Mouse (Mus musculus) liver, embryonic 14.5 days (tissue): Measurements from ENCODE around the gene Eif3c. TPM values are rescaled to one million over a fixed set of nuclear protein-coding genes. Genes with fewer than 3 reads are reported as not detected.

Experiments
- ATAC-seq: fragments of 200-750 bp; cut with Nextera tagmentation; 2 replicates; pipeline ENCODE4 v1.8.0; 2017; ENCODE audit warnings: moderate number of reproducible peaks, mild to moderate bottlenecking, moderate library complexity; ENCODE audit not compliant: insufficient read depth
- DNase-seq, 3 experiments: peaks; one replicate each; pipeline ENCODE4 v3.0.0-alpha.2; 2012 to 2013; ENCODE audit warnings: low read depth in 3 of 3, low spot score in 3 of 3
- H3K27ac ChIP-seq: fragments of 300-500 bp; sonication (generic); 2 replicates; pipeline ENCODE4 v1.5.1; 2014; ENCODE audit warnings: moderate library complexity, mild to moderate bottlenecking, control low read depth, inconsistent platforms
- H3K27me3 ChIP-seq: fragments of 300-500 bp; sonication (generic); 2 replicates; pipeline ENCODE4 v1.6.1; 2014; ENCODE audit warnings: mild to moderate bottlenecking, low read length, moderate library complexity; ENCODE audit not compliant: control insufficient read depth, insufficient read depth
- H3K36me3 ChIP-seq: fragments of 300-500 bp; sonication (generic); replicated peaks from 2 replicates; pipeline ENCODE4 v1.6.1; 2014; ENCODE audit warnings: low read depth; ENCODE audit not compliant: control insufficient read depth, insufficient read depth
- H3K4me1 ChIP-seq, 2 experiments: fragments of 200-500 bp in 1 of 2; fragments of 300-500 bp in 1 of 2; sonication (generic) in 1 of 2; replicated peaks; 2 replicates each; pipeline ENCODE4 v1.6.1; 2012 to 2014; ENCODE audit warnings: antibody characterized with exemption in 1 of 2, inconsistent platforms in 1 of 2, low read length in 1 of 2; ENCODE audit not compliant: control insufficient read depth in 2 of 2, insufficient read depth in 2 of 2
- H3K4me2 ChIP-seq: fragments of 300-500 bp; sonication (generic); 2 replicates; pipeline ENCODE4 v1.6.1; 2014; ENCODE audit warnings: low read depth, mild to moderate bottlenecking, control low read depth, moderate library complexity
- H3K4me3 ChIP-seq, 2 experiments: fragments of 200-500 bp in 1 of 2; fragments of 300-500 bp in 1 of 2; sonication (generic) in 1 of 2; 2 replicates each; pipeline ENCODE4 v1.5.1; 2012 to 2014; ENCODE audit warnings: low read depth in 2 of 2, low read length in 2 of 2, mild to moderate bottlenecking in 2 of 2, control low read depth in 1 of 2, inconsistent platforms in 1 of 2, moderate library complexity in 1 of 2; ENCODE audit not compliant: insufficient read depth in 1 of 2
- H3K9ac ChIP-seq: fragments of 300-500 bp; sonication (generic); replicated peaks from 2 replicates; pipeline ENCODE4 v1.6.1; 2014; ENCODE audit warnings: mild to moderate bottlenecking, control low read depth, moderate library complexity
- H3K9me3 ChIP-seq: fragments of 300-500 bp; sonication (generic); 2 replicates; pipeline ENCODE4 v1.6.1; 2016; ENCODE audit warnings: low read length, mixed read lengths; ENCODE audit not compliant: control insufficient read depth
- CTCF ChIP-seq: IDR thresholded peaks from 2 replicates; pipeline ENCODE4 v1.5.1; 2016; ENCODE audit warnings: antibody characterized with exemption, low read depth, control low read depth
- EP300 ChIP-seq: IDR thresholded peaks from 2 replicates; pipeline ENCODE4 v1.6.1; 2016; ENCODE audit warnings: antibody characterized with exemption, low read depth
- WGBS: fragments of 180-500 bp; shearing (Covaris S2); extraction: QIAGEN DNeasy Blood & Tissue Kit; methylation state at CpG from one replicate; pipeline ENCODE4 v1.1.7; 2014; ENCODE audit not compliant: insufficient replicate concordance; 5-methylcytosine and 5-hydroxymethylcytosine counted together
- polyA plus RNA-seq, 2 experiments: library from polyadenylated mRNA; depleted of rRNA in 1 of 2; stranded (reverse) in 1 of 2; unstranded in 1 of 2; fragments of >200 nt; fragmentation: Nextera tagmentation in 1 of 2; extraction: Ambion mirVana in 1 of 2; gene quantifications; 2 replicates each; pipeline versions ENCODE4 v1.2.1 to v1.2.3; 2012 to 2014

Gene Eif3c
- polyA plus RNA-seq, 2 experiments, result 58.0 to 94.4 TPM

DNA sequence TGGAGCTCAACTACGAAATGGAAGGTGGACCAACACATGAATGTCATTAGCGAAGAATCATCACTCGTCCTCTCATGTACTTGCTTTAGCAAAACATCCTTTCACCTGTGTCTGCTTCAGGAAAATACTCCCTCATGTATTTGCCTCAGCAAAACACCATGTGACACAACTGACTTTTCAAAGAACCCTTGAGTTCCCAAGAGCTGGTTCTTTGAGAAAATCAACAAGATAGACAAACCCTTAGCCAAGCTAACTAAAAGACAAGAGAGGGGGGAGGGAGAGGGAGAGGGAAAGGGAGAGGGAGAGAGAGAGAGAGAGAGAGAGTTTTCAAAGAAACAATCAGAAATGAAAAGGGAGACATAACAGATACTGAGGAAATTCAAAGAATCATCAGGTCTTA, 42.9 kb downstream of the Eif3c start:
- no peaks in the 10 kb centered on the region for H3K4me1 ChIP-seq
- no peaks in the 10 kb centered on the region for H3K9me3 ChIP-seq
- no peaks in the 10 kb centered on the region for H3K36me3 ChIP-seq
- DNase-seq (no peak), ATAC-seq (no peak)
- TF ChIP-seq CTCF, result no peak
- no peak for TF ChIP-seq EP300
- no peak overlapping the region for H3K27ac ChIP-seq
- H3K9ac ChIP-seq, result no peak overlapping the region
- H3K4me3 ChIP-seq, result no peak overlapping the region
- no peaks in the 10 kb centered on the region for H3K27me3 ChIP-seq
- 59% methylated on average over 3 of the region's 3 CpGs for WGBS
- H3K4me2 ChIP-seq, result no peak overlapping the region

DNA sequence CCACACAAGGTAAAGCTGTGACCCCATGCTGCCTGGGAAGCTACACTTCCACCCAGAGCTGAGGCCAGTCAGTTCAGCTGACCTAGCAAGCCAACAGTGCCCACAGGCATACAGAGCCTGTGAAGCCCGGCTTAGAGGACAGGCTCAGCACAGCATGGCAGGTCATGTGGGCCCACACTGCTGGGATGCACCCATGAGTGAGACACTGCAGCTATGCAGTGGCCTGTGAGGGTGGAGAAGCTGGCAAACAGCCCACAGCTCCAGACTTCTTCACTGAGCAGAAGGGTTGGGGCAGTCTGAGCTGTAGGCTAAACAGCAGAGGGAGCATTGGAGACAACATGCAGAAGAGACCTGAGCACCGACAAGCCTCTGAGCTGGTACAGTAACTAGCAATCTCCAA, 46.7 kb downstream of the Eif3c start:
- WGBS, result 66% methylated on average over 2 of the region's 2 CpGs
- no peak overlapping the region for H3K9ac ChIP-seq
- H3K4me1 ChIP-seq, result no peaks in the 10 kb centered on the region
- no peaks in the 10 kb centered on the region for H3K27me3 ChIP-seq
- H3K4me2 ChIP-seq, result no peak overlapping the region
- H3K4me3 ChIP-seq, result no peak overlapping the region
- no peak for ATAC-seq
- H3K9me3 ChIP-seq, result no peaks in the 10 kb centered on the region
- no peak overlapping the region for H3K27ac ChIP-seq
- TF ChIP-seq CTCF, result no peak
- no peak for TF ChIP-seq EP300
- no peaks in the 10 kb centered on the region for H3K36me3 ChIP-seq
- DNase-seq, result no peak

DNA sequence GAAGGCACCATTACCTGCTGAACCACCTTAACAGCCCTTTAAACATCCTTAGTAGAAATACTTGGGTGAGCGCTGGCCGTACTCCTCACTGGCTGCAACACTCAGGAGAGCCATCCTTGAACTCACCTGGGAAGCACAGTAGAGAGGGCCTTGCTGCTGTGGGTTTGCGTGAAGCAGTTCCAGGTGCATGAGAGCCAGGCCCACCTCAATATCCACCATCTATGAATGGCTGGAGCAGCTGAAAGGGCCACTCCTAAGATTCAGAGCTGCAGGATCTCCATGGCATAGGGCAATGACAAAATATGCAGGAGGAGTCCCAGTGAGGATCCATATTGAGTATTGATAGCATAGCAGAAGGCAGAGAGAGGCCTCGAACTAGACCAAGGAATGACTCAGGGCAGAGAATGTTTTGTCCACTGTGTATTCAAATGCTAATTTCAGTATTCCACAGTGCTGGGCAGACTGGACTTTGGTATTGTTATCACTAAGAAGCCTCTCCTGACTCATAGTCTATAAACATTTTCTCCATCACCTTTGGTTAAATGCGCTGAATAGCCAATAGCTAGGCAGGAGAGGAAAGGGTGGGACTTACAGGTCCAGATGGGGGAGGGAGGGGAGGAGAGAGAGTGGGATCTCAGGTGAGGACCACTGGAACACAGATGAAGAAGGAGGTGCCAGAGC, 47.8 kb downstream of the Eif3c start:
- no peaks in the 10 kb centered on the region for H3K4me1 ChIP-seq
- H3K9ac ChIP-seq, result no peak overlapping the region
- no peaks in the 10 kb centered on the region for H3K9me3 ChIP-seq
- ATAC-seq, result no peak
- DNase-seq, result no peak
- H3K27me3 ChIP-seq, result no peaks in the 10 kb centered on the region
- H3K36me3 ChIP-seq, result no peaks in the 10 kb centered on the region
- H3K4me3 ChIP-seq, result no peak overlapping the region
- no peak overlapping the region for H3K4me2 ChIP-seq
- TF ChIP-seq CTCF (no peak), EP300 (no peak)
- no peak overlapping the region for H3K27ac ChIP-seq
- 79% methylated on average over 5 of the region's 5 CpGs for WGBS

DNA sequence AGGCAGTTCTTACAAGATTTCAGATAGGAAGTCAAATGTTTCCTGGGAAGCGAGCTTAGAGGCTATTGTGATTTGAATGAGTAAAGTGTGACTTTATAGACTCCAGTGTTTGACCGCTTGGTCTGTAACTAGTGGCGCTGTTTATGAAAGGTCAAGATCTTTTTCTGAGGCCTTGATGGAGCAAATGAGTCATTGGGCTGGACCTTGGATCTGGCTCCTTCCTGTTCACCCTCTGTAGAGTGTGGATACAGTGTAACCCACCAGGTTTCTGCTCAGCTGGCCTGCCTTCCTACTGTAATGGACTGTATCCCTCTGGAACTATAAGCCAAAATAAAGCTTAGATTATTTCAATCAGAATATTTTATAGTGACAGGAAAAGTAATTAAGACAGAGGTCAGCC, 54.9 kb downstream of the Eif3c start:
- Histone ChIP-seq H3K9ac (no peak overlapping the region), H3K36me3 (no peaks in the 10 kb centered on the region), H3K4me2 (no peak overlapping the region), H3K27ac (no peak overlapping the region), H3K4me1 (no peaks in the 10 kb centered on the region), H3K9me3 (no peaks in the 10 kb centered on the region), H3K4me3 (no peak overlapping the region), H3K27me3 (no peaks in the 10 kb centered on the region)
- TF ChIP-seq EP300 (no peak), CTCF (no peak)
- ATAC-seq (no peak), DNase-seq (no peak)
- WGBS, result 55% methylated on average over 3 of the region's 3 CpGs

DNA sequence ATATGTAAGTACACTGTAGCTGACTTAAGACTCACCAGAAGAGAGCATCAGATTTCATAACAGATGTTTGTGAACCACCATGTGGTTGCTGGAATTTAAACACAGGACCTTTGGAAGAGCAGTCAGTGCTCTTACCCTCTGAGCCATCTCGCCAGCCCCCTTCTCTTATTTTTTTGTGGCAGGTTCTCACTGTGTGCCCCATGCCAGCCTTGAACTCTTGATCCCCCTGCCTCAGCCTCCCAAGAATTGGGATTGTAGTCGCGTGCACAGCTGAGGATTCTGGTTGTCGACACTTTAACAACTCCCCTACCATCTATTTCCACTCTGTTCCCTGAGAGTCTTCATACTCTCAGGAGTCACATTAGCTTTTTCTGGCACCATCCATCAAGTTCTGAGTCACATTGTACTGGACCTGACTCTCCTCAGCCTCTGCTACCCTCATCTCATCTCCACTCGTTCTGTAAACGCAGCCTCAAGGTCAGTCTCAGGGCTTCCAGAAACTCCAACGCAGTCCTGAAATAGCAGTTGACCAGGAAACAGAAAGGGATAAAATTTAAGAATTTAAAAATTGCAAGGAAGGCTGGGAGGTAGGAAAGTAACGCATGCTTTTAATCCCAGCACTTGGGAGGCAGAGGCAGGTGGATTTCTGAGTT, 59.0 kb downstream of the Eif3c start:
- no peak for TF ChIP-seq CTCF
- no peak for TF ChIP-seq EP300
- Histone ChIP-seq H3K9ac (no peak overlapping the region), H3K4me1 (peaks cover 0 to 6% of the 10 kb centered on the region in 2 experiments; a peak in 2 of 4 replicates), H3K4me3 (no peak overlapping the region), H3K9me3 (no peaks in the 10 kb centered on the region), H3K4me2 (no peak overlapping the region), H3K27ac (no peak overlapping the region), H3K36me3 (no peaks in the 10 kb centered on the region), H3K27me3 (no peaks in the 10 kb centered on the region)
- 69% methylated on average over 8 of the region's 8 CpGs for WGBS
- DNase-seq (no peak), ATAC-seq (no peak)
